Mouse (Mus musculus): Measurements from ENCODE around the gene Gli3. TPM values are rescaled to one million over a fixed set of nuclear protein-coding genes. Genes with fewer than 3 reads are reported as not detected.

The Gli3 gene
- polyA plus RNA-seq, 1 experiment from 2014 or later, result 30.1 TPM

DNA sequence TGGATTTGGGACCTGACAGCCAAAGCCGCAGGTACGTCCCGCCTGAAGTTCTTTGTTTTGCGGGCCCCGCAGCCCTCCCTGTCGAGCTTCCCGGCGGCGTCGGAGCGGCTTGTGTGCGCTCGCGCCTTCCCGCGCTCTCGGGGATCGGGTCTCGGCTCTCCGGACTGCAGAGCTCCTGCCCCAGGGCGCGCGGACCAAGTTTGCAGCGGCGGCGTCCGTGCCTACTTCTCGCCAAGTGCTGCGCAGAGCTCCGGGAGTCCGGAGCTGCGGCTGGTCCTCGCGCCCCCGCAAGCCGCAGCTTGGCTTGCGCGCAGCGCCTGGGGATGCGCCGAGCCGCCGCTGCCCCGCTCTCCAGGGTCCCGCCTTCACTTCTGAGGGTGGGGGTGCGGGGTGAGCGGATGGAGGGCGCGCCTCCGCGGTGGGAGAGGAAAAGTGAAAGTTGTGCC is 1.1 kb downstream of the Gli3 start:
- peak overlapping the region; percentile 99 for H3K27ac ChIP-seq
- no peaks in the 10 kb centered on the region for H3K9me3 ChIP-seq
- H3K36me3 ChIP-seq, result no peaks in the 10 kb centered on the region
- peaks cover 18% of the 10 kb centered on the region for H3K4me1 ChIP-seq
- peak overlapping the region; percentile 89 for H3K4me3 ChIP-seq
- peak overlapping the region; percentile 95 for H3K9ac ChIP-seq
- 0% methylated on average over 51 of the region's 51 CpGs for WGBS
- peak overlapping the region; percentile 59 for H3K4me2 ChIP-seq
- no peak for ATAC-seq (ENCODE audit: insufficient number of reproducible peaks, low FRiP score, low TSS enrichment, low read depth)
- H3K27me3 ChIP-seq, result no peaks in the 10 kb centered on the region

DNA sequence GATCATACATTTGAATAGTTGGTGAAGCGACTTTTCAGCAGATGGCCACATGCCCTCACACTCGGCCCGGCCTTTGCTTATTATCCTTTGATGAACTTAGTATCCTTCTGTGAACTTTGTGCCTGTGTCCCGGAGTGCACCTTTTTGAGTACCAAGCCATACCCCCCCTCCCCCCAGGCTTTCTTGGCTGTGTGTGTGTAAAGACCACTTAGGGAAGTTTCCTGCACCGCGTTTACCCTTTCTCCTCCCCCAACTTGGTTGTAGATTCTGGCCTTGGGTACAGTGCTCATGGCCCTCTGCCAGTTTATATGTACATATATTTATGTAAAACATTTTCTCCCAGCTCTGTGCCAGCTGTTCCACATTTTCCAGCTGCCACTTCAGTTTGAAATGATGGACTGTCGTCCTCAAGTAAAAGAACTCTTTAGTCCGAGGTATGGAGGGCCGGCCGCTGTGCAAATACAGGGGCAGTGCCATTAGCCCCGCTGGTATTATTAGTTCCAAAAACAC is 1.8 kb downstream of the Gli3 start:
- ATAC-seq (ENCODE audit: insufficient number of reproducible peaks, low FRiP score, low TSS enrichment, low read depth), result no peak
- peak overlapping the region; percentile 59 for H3K4me2 ChIP-seq
- no peaks in the 10 kb centered on the region for H3K9me3 ChIP-seq
- 3% methylated on average over 11 of the region's 11 CpGs for WGBS
- no peaks in the 10 kb centered on the region for H3K27me3 ChIP-seq
- peaks cover 24% of the 10 kb centered on the region for H3K4me1 ChIP-seq
- H3K27ac ChIP-seq, result peak overlapping the region; percentile 99
- no peaks in the 10 kb centered on the region for H3K36me3 ChIP-seq
- H3K4me3 ChIP-seq, result peak overlapping the region; percentile 89
- H3K9ac ChIP-seq, result peak overlapping the region; percentile 95

DNA sequence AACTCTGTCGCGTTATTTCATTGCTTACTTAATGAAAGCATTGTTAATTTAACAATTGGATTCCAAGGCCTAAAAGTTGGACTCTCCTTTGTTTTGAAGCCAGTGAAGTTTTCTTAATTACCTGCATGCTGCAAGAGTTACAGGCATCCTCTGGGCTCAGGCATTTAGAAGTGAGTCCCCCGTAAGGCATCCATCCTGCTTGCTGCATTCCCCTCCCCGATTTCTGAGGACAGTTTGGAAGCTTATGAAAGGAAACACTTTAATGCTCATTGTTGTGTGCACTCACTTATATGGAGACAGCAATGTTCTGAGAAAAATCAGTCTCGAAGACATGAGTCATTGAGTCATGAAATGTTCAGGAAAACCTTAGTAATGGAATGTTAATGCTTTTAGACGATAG is 3.5 kb downstream of the Gli3 start:
- Histone ChIP-seq H3K4me1 (peaks cover 32% of the 10 kb centered on the region), H3K9ac (no peak overlapping the region), H3K4me2 (peak overlapping the region; percentile 39), H3K36me3 (no peaks in the 10 kb centered on the region), H3K27ac (peak overlapping the region; percentile 68), H3K27me3 (no peaks in the 10 kb centered on the region), H3K9me3 (no peaks in the 10 kb centered on the region), H3K4me3 (peak overlapping the region; percentile 30)
- 18% methylated on average over 6 of the region's 6 CpGs for WGBS
- ATAC-seq (ENCODE audit: insufficient number of reproducible peaks, low FRiP score, low TSS enrichment, low read depth), result no peak

DNA sequence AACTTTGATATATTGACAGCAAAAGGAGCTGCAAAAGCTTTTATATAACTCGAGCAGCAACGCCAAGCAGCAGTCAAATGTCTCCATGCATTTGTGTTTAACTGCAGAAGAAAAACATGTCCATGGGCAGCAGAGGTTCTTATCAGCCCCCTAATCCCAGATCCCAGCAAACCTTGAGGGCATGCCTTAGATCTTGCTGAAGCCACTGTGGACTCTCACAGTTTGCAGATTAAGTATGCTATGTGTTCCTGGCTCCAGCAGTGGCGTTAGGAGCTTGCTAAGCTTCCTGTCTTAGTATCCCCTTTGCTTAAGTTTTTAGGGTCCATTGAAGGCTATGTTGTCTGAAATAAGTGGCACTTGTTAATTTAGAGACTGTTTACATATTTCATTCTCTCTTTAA is 4.4 kb downstream of the Gli3 start:
- ATAC-seq (ENCODE audit: insufficient number of reproducible peaks, low FRiP score, low TSS enrichment, low read depth), result no peak
- peaks cover 32% of the 10 kb centered on the region for H3K4me1 ChIP-seq
- peak overlapping the region; percentile 47; the same call in 1 of the 2 replicates for H3K27ac ChIP-seq

DNA sequence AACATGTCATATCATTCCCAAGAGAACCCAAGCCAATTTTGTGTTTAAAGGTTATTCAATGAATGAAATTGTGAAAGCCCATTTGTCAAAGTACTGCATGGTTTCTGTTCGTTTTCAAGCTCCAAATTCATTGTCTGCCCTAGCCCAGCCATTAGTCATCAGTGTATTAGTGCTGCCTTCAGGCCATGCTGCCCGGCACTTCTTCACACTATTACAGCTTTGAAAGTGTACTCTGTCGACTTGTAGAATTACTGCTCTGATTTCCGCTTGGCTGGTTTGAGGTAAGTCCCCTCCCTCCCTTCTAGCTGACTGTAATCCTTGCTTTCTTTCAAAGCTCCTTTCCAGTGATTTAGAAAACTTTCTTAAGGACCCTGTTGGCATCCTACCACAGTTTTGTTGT is 5.4 kb downstream of the Gli3 start:
- Histone ChIP-seq H3K9me3 (no peaks in the 10 kb centered on the region), H3K4me2 (peak overlapping the region; percentile 34), H3K4me3 (peak overlapping the region; percentile 0; the same call in 1 of the 2 replicates), H3K27me3 (no peaks in the 10 kb centered on the region), H3K27ac (0 out of 2 replicates have a peak overlapping the region, but pooled peaks have one; percentile 33), H3K36me3 (no peaks in the 10 kb centered on the region), H3K9ac (no peak overlapping the region), H3K4me1 (peaks cover 39% of the 10 kb centered on the region)
- no peak for ATAC-seq (ENCODE audit: insufficient number of reproducible peaks, low FRiP score, low TSS enrichment, low read depth)
- WGBS, result 19% methylated on average over 4 of the region's 4 CpGs

More for the DNA sequence above, 4.4 kb downstream of the Gli3 start:
- no peaks in the 10 kb centered on the region for H3K27me3 ChIP-seq
- H3K4me2 ChIP-seq, result peak overlapping the region; percentile 39
- 25% methylated on average over 3 of the region's 3 CpGs for WGBS
- H3K36me3 ChIP-seq, result no peaks in the 10 kb centered on the region
- no peaks in the 10 kb centered on the region for H3K9me3 ChIP-seq
- H3K4me3 ChIP-seq, result peak overlapping the region; percentile 30; the same call in 1 of the 2 replicates
- no peak overlapping the region for H3K9ac ChIP-seq

DNA sequence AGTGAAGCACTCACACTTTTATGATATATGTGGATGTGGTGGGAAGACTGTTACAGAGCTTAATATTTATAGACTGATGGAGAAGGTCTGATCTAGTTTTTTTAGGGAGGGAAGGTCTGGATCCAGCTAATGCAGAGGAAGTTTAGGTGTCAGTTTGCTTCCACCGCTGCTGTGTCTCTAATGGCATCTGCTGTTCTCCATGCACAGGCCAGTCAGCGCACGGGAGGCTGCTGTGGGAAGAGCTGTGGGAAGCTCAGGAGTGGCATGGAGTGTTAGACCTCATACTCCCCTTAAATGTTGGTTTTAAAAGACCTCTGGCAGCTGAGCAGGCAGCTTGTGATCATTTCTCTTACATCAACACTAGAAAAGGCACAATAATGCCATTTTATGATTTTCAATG is 7.0 kb downstream of the Gli3 start:
- WGBS, result 55% methylated on average over 3 of the region's 3 CpGs
- Histone ChIP-seq H3K4me1 (peaks cover 43% of the 10 kb centered on the region), H3K27me3 (no peaks in the 10 kb centered on the region), H3K4me2 (no peak overlapping the region), H3K9ac (no peak overlapping the region), H3K4me3 (no peak overlapping the region), H3K9me3 (no peaks in the 10 kb centered on the region), H3K27ac (no peak overlapping the region), H3K36me3 (no peaks in the 10 kb centered on the region)
- no peak for ATAC-seq (ENCODE audit: insufficient number of reproducible peaks, low FRiP score, low TSS enrichment, low read depth)

DNA sequence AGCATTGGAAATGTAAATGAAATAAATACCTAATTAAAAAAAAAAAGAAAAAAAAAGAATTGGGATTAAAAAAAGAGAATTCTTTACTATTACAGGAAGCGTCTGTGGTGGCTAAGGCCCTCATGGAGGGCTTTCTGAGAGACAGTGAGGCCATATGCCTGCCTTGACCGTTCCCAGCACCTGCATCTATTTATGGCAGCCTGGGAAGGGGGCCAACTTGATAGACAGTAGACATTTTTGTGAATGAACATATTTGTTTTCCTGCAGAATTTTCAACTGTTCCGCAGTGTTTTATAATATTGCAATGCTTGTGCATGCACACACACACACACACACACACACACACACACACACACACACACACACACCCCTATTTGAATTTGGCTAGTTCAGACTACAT is 9.7 kb downstream of the Gli3 start:
- 32% methylated on average over 3 of the region's 3 CpGs for WGBS
- no peak overlapping the region for H3K4me3 ChIP-seq
- H3K36me3 ChIP-seq, result no peaks in the 10 kb centered on the region
- no peak for ATAC-seq (ENCODE audit: insufficient number of reproducible peaks, low FRiP score, low TSS enrichment, low read depth)
- H3K9ac ChIP-seq, result no peak overlapping the region
- H3K27ac ChIP-seq, result no peak overlapping the region
- no peaks in the 10 kb centered on the region for H3K9me3 ChIP-seq
- H3K4me1 ChIP-seq, result peaks cover 35% of the 10 kb centered on the region
- no peaks in the 10 kb centered on the region for H3K27me3 ChIP-seq
- H3K4me2 ChIP-seq, result no peak overlapping the region

DNA sequence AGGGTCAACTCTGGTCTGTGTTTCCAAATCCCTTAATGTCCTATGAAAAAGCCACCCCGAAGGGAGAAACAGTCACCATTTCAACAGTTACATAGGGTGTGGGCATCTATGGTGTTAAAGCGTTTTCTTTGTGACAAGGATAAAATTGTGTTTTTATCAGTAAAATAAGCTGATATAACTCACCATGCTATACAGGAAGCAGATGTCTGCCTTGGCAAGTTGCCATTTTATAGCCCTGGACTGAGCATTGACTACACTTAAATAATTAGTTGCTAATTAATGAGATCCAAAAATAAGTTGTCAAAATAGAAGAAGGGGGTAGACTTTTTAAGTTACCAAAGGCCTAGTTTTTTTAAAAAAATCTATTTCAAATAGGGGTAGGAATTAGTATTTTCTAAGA is 11.4 kb downstream of the Gli3 start:
- H3K36me3 ChIP-seq, result peaks cover 3% of the 10 kb centered on the region; the same call in 1 of the 2 replicates
- no peak overlapping the region for H3K4me2 ChIP-seq
- no peaks in the 10 kb centered on the region for H3K27me3 ChIP-seq
- no peak overlapping the region for H3K27ac ChIP-seq
- no peak overlapping the region for H3K4me3 ChIP-seq
- H3K9ac ChIP-seq, result no peak overlapping the region
- no peak for ATAC-seq (ENCODE audit: insufficient number of reproducible peaks, low FRiP score, low TSS enrichment, low read depth)
- 44% methylated on average over 2 of the region's 2 CpGs for WGBS
- H3K4me1 ChIP-seq, result peaks cover 27% of the 10 kb centered on the region
- H3K9me3 ChIP-seq, result no peaks in the 10 kb centered on the region

DNA sequence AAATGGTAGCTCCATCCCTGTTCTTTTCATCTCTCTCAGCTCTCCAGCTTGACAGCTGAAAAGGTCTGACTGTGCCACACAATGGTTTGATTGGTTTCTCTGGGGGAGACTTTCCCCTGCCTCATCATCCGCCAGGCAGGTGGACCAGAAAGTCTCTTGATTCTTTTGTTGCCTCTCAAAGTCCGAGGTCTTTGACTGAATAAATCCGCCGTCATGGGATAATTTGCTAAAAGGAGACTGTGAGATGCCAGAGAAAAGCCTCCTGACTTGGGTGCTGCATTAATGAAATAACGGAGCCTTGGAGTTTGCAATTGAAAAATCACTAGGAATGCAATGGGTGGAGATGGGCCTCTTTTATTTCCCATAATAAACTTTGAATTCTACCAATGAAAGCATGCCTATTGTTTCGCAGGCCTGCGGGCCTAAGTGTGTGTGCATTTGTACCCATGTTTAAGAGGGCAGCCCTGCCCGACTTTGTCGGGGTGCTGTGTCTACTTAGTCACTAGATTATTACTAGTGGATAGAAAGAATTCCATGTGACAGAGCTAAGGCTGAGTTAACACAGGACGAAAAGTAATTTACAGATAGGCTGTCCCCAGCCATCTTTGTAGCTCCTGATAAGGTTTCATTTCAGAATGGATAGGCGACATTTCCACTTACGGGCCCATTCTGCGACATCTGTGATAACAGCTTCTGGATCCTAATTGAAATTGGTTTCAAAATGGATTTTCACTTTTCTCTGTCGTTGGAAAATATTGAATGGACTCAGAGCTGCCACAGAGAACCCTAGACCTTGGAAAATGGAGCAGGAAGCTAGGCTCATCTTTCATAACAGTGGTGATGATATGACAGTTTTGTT is 23.2 kb downstream of the Gli3 start:
- H3K27ac ChIP-seq, result no peak overlapping the region
- no peak overlapping the region for H3K4me3 ChIP-seq
- 66% methylated on average over 14 of the region's 14 CpGs for WGBS
- ATAC-seq (ENCODE audit: insufficient number of reproducible peaks, low FRiP score, low TSS enrichment, low read depth), result no peak
- no peaks in the 10 kb centered on the region for H3K27me3 ChIP-seq
- no peaks in the 10 kb centered on the region for H3K9me3 ChIP-seq
- no peak overlapping the region for H3K4me2 ChIP-seq
- H3K4me1 ChIP-seq, result peaks cover 8% of the 10 kb centered on the region; the same call in 1 of the 2 replicates
- no peak overlapping the region for H3K9ac ChIP-seq
- no peaks in the 10 kb centered on the region for H3K36me3 ChIP-seq

DNA sequence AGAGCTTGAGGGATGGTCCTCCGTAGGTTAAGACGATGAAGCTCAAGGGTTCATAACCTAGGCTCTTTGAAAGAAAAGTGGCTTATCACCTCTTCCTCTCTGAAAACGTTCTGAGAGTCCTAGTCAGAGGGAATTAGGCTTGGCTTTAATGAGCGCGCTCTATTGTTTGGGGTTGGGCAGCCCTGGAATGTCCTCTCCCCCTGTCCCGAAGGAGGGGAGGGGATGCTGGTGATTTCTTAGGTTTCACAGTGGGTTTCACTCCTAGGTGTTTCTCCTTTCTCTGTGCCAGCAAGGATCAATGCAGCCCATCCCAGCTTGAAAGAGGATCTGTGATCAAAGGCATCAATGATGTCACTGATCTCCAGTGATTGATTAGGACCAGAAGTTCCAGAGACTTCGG is 24.3 kb downstream of the Gli3 start:
- no peak for ATAC-seq (ENCODE audit: insufficient number of reproducible peaks, low FRiP score, low TSS enrichment, low read depth)

DNA sequence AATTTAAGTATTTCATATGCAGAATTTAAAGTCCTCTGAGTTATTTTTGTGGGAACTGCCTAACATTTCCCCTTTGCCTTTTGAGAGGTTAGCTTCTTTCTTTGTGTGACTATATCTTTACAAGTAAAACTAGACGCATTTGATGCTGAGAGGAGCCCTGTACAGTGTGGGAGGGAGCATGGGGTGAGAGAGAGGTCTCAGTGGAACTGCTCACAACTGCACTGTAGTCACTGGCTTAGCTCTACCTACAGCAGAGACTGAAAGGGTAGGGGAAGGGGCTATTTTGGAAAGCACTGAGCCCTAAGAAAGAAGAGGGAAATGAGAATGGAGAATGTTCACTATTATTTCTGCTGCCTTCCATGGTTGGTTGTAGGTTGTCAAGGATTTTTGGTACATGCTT is 25.0 kb downstream of the Gli3 start:
- no peak overlapping the region for H3K4me3 ChIP-seq
- no peaks in the 10 kb centered on the region for H3K27me3 ChIP-seq
- no peak overlapping the region for H3K27ac ChIP-seq
- ATAC-seq (ENCODE audit: insufficient number of reproducible peaks, low FRiP score, low TSS enrichment, low read depth), result no peak
- WGBS, result 68% methylated on average over 1 of the region's 1 CpGs
- peaks cover 10% of the 10 kb centered on the region; the same call in 1 of the 2 replicates for H3K4me1 ChIP-seq
- no peak overlapping the region for H3K9ac ChIP-seq
- no peaks in the 10 kb centered on the region for H3K36me3 ChIP-seq
- H3K9me3 ChIP-seq, result no peaks in the 10 kb centered on the region
- no peak overlapping the region for H3K4me2 ChIP-seq

More for the DNA sequence above, 24.3 kb downstream of the Gli3 start:
- peaks cover 8% of the 10 kb centered on the region; the same call in 1 of the 2 replicates for H3K4me1 ChIP-seq
- H3K27me3 ChIP-seq, result no peaks in the 10 kb centered on the region
- no peak overlapping the region for H3K4me3 ChIP-seq
- H3K27ac ChIP-seq, result no peak overlapping the region
- H3K9me3 ChIP-seq, result no peaks in the 10 kb centered on the region
- no peaks in the 10 kb centered on the region for H3K36me3 ChIP-seq
- no peak overlapping the region for H3K9ac ChIP-seq
- H3K4me2 ChIP-seq, result no peak overlapping the region
- 30% methylated on average over 7 of the region's 7 CpGs for WGBS

DNA sequence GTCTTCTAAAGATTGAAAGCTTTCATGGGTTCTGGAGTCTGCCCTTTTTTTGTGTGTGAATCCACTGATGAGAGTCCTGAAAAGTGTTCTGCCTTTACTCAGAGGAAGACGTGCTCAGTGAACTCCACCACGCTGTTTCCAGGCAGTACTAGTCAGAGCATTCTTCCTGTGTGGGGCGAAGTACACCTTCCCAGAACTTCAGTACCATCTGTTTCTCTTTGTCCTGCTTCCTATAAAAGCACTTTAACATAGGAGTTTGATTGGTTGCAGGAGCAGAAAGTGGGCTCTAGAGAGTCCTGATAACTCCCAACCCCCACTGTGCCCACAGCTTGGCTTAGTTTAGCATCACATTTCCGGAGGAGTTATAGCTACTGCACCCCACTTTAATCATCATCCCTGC is 32.8 kb downstream of the Gli3 start:
- Histone ChIP-seq H3K36me3 (no peaks in the 10 kb centered on the region), H3K4me2 (no peak overlapping the region), H3K4me3 (no peak overlapping the region), H3K4me1 (peaks cover 12% of the 10 kb centered on the region; the same call in 1 of the 2 replicates), H3K27ac (no peak overlapping the region), H3K9ac (no peak overlapping the region), H3K9me3 (no peaks in the 10 kb centered on the region), H3K27me3 (no peaks in the 10 kb centered on the region)
- WGBS, result 36% methylated on average over 4 of the region's 4 CpGs
- no peak for ATAC-seq (ENCODE audit: insufficient number of reproducible peaks, low FRiP score, low TSS enrichment, low read depth)

Data from limb, embryonic 15.5 days (tissue).